ENCODE assay signal across 7 mouse cellular contexts in the genomic region with DNA sequence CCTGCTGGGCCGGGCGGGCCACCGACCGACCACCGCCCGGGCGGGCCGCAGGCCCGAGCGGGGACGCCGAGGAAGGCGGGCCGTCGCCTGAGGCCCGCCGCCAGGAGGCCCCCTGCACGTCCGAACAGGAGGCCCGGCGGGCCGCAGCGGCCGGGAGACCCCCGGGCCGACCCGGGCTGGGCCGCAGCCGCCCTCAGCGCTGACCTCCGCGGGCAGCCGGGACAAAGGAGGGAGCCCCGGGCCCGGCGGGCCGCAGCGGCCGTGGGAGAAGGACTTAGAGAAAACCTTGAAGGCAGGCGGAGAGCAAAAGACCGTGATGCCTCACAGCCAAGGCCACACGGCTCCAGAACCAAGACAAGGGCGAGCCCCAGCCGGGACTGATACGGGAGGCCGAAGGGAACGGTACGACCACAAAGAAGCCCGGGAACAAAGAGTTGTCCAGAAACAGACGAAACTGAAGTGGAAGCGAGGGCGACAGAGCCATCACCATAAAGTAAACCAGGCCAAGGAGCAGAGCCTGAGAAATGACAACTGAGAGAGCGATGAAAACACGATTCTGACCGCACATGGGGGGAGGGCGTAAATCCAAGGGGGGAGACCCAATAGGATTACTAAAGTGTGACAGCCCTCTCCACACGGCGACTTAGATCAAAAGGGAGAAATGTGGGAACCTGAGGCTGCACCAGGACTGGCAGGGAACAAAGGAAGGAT. TPM values are rescaled to one million over a fixed set of nuclear protein-coding genes. Genes with fewer than 3 reads are reported as not detected.
DNase-seq lines count a peak whose midpoint lies in the region; ATAC-seq lines count a peak whose summit lies in the region.

No protein-coding gene starts in this region.

- peaks cover 34% of the 10 kb centered on the region for H3K4me1 ChIP-seq in embryonic facial prominence, embryonic 12.5 days
- H3K4me1 ChIP-seq in hindbrain, embryonic 11.5 days (replicated peaks; ENCODE audit: control insufficient read depth, insufficient read depth, low read length), result peaks cover 7% of the 10 kb centered on the region

- H3K9me3 ChIP-seq in embryonic facial prominence, embryonic 12.5 days, result no peaks in the 10 kb centered on the region
- no peaks in the 10 kb centered on the region for H3K9me3 ChIP-seq in hindbrain, embryonic 11.5 days (ENCODE audit: control insufficient read depth, low read length)

- peak; percentile 22 to 24 for DNase-seq in B cell, adult 2 months
- DNase-seq in ES-CJ7 (ENCODE audit: low read depth, low spot score), result peak; percentile 63
- peak; percentile 78 for DNase-seq in hindbrain, embryonic 11.5 days (ENCODE audit: low spot score)
- peak; percentile 70 for DNase-seq in liver
- DNase-seq in naive thymus-derived CD4-positive, alpha-beta T cell, adult 2 months (ENCODE audit: low read depth), result peak; percentile 50

- H3K4me2 ChIP-seq in embryonic facial prominence, embryonic 12.5 days (replicated peaks), result peak overlapping the region; percentile 86
- peak overlapping the region; percentile 69 for H3K4me2 ChIP-seq in hindbrain, embryonic 11.5 days (replicated peaks; ENCODE audit: low read depth, low read length)

- H3K4me3 ChIP-seq in embryonic facial prominence, embryonic 12.5 days, result peak overlapping the region; percentile 91
- peak overlapping the region; percentile 92 for H3K4me3 ChIP-seq in hindbrain, embryonic 11.5 days (ENCODE audit: low read depth, low read length)

- H3K27me3 ChIP-seq in embryonic facial prominence, embryonic 12.5 days, result no peaks in the 10 kb centered on the region
- H3K27me3 ChIP-seq in hindbrain, embryonic 11.5 days (ENCODE audit: control insufficient read depth, insufficient read depth, low read length), result no peaks in the 10 kb centered on the region

- peak overlapping the region; percentile 98 for H3K9ac ChIP-seq in embryonic facial prominence, embryonic 12.5 days
- H3K9ac ChIP-seq in hindbrain, embryonic 11.5 days (ENCODE audit: low read depth, low read length), result peak overlapping the region; percentile 97

- H3K36me3 ChIP-seq in embryonic facial prominence, embryonic 12.5 days, result no peaks in the 10 kb centered on the region
- H3K36me3 ChIP-seq in hindbrain, embryonic 11.5 days (ENCODE audit: control insufficient read depth, insufficient read depth, low read length), result no peaks in the 10 kb centered on the region

- H3K27ac ChIP-seq in embryonic facial prominence, embryonic 12.5 days, result peak overlapping the region; percentile 99
- peak overlapping the region; percentile 100 for H3K27ac ChIP-seq in hindbrain, embryonic 11.5 days (ENCODE audit: low read depth, low read length)

- WGBS in embryonic facial prominence, embryonic 12.5 days, result under 1% methylated on average over 42 of the region's 58 CpGs
- WGBS in hindbrain, embryonic 11.5 days, result under 1% methylated on average over 34 of the region's 58 CpGs

- ATAC-seq in embryonic facial prominence, embryonic 12.5 days (ENCODE audit: insufficient number of reproducible peaks, insufficient read depth, low FRiP score, low TSS enrichment), result no peak
- peak; percentile 65 for ATAC-seq in hindbrain, embryonic 11.5 days (ENCODE audit: low FRiP score)
- ATAC-seq in frontal cortex, adult (ENCODE audit: low TSS enrichment), result no peak

RNA-seq across cellular contexts. Expression of gene Macf1, which starts 19.1 kb away (rescaled TPM):
- 56.5 and 57.3 TPM in 2 replicates for polyA plus RNA-seq in embryonic facial prominence, embryonic 12.5 days (2016; fragmentation: Nextera tagmentation; extraction: Ambion mirVana)
- 74.7 and 114 TPM in 2 replicates for polyA plus RNA-seq in hindbrain, embryonic 11.5 days (2014; fragmentation: Nextera tagmentation; extraction: Ambion mirVana)

RNA-seq across cellular contexts. Expression of gene Ndufs5, which starts 52.9 kb away (rescaled TPM):
- polyA plus RNA-seq in embryonic facial prominence, embryonic 12.5 days (2016; fragmentation: Nextera tagmentation; extraction: Ambion mirVana), result 324 and 329 TPM in 2 replicates
- 340 and 344 TPM in 2 replicates for polyA plus RNA-seq in hindbrain, embryonic 11.5 days (2014; fragmentation: Nextera tagmentation; extraction: Ambion mirVana)

Comparison
In these comparisons a context has a peak if more than half of its experiments do, and no peak if none do; other contexts are left out.
1. DNase-seq: peak in every context shown above with its lines; median percentile 78 in hindbrain, embryonic 11.5 days; 70 in liver; 63 in ES-CJ7; 50 in naive thymus-derived CD4-positive, alpha-beta T cell, adult 2 months; 23 in B cell, adult 2 months.